Mouse (Mus musculus) CH12.LX (cell line): ENCODE results near the gene Pkn1. TPM values are rescaled to one million over a fixed set of nuclear protein-coding genes. Genes with fewer than 3 reads are reported as not detected.

Experiments used
- DNase-seq: peaks from one replicate; pipeline ENCODE4 v3.0.0-alpha.2; 2013; ENCODE audit errors: extremely low read depth
- H3K27ac ChIP-seq: 2 replicates; pipeline ENCODE4 v1.5.1; 2012; ENCODE audit warnings: low read depth, mild to moderate bottlenecking, control low read depth, moderate library complexity; ENCODE audit not compliant: insufficient read depth
- H3K27me3 ChIP-seq: replicated peaks from 2 replicates; pipeline ENCODE3; 2012; ENCODE audit warnings: inconsistent platforms
- H3K36me3 ChIP-seq, 2 experiments: replicated peaks in 1 of 2; 2 replicates each; pipeline versions ENCODE3 to v1.6.1; 2012; ENCODE audit warnings: inconsistent platforms in 1 of 2, low read length in 1 of 2, mild to moderate bottlenecking in 1 of 2, mixed read lengths in 1 of 2, moderate library complexity in 1 of 2; ENCODE audit not compliant: control insufficient read depth in 1 of 2, insufficient read depth in 1 of 2
- H3K4me1 ChIP-seq, 2 experiments: 2 replicates each; pipeline ENCODE4 v1.6.1; 2012; ENCODE audit warnings: inconsistent platforms in 1 of 2, moderate library complexity in 1 of 2; ENCODE audit not compliant: insufficient read depth in 2 of 2, control insufficient read depth in 1 of 2
- H3K4me2 ChIP-seq: 2 replicates; pipeline ENCODE4 v1.6.1; 2012; ENCODE audit warnings: low read depth, mild to moderate bottlenecking, control low read depth; ENCODE audit not compliant: poor library complexity, insufficient read depth, severe bottlenecking
- H3K4me3 ChIP-seq, 3 experiments: fragments of 150-350 bp in 1 of 3; sonication (generic) in 1 of 3; replicated peaks in 1 of 3; 2 replicates each; pipeline versions ENCODE3 to v1.5.1; 2011 to 2012; ENCODE audit warnings: low read depth in 2 of 3, low read length in 2 of 3, mild to moderate bottlenecking in 2 of 3, moderate library complexity in 2 of 3, control low read depth in 1 of 3, improper control_type of control experiment in 1 of 3, inconsistent platforms in 1 of 3, mixed read lengths in 1 of 3; ENCODE audit not compliant: poor library complexity in 1 of 3
- H3K79me2 ChIP-seq: replicated peaks from 2 replicates; pipeline ENCODE4 v1.6.1; 2012; ENCODE audit warnings: mild to moderate bottlenecking, moderate library complexity; ENCODE audit not compliant: control insufficient read depth, poor library complexity, insufficient read depth, severe bottlenecking; ENCODE audit errors: extremely low read depth
- H3K9ac ChIP-seq: 2 replicates; pipeline ENCODE4 v1.6.1; 2012; ENCODE audit warnings: low read depth, mild to moderate bottlenecking, control low read depth, moderate library complexity; ENCODE audit not compliant: insufficient read depth
- H3K9me3 ChIP-seq: replicated peaks from 2 replicates; pipeline ENCODE3; 2012; ENCODE audit warnings: low read length, inconsistent platforms, mixed read lengths
- BHLHE40 ChIP-seq: IDR thresholded peaks from 2 replicates; pipeline ENCODE4 v1.6.1; 2011; ENCODE audit warnings: mild to moderate bottlenecking, low read depth, low read length, improper control_type of control experiment
- CHD1 ChIP-seq: IDR thresholded peaks from 2 replicates; pipeline ENCODE4 v1.6.1; 2012; ENCODE audit warnings: low read depth, low read length, improper control_type of control experiment, inconsistent platforms
- CTCF ChIP-seq, 2 experiments: IDR thresholded peaks in 1 of 2; conservative IDR thresholded peaks in 1 of 2; 2 replicates each; pipeline ENCODE4 v1.5.1; 2011 to 2012; ENCODE audit warnings: low read depth in 2 of 2, low read length in 2 of 2, improper control_type of control experiment in 1 of 2, inconsistent platforms in 1 of 2, mild to moderate bottlenecking in 1 of 2, moderate library complexity in 1 of 2
- E2F4 ChIP-seq: IDR thresholded peaks from 2 replicates; pipeline ENCODE4 v1.6.1; 2011; ENCODE audit warnings: low read depth, low read length, improper control_type of control experiment; ENCODE audit not compliant: insufficient replicate concordance
- ELF1 ChIP-seq: IDR thresholded peaks from 2 replicates; pipeline ENCODE4 v1.6.1; 2014; ENCODE audit warnings: low read depth, mild to moderate bottlenecking, inconsistent platforms, low read length, improper control_type of control experiment
- EP300 ChIP-seq: IDR thresholded peaks from 2 replicates; pipeline ENCODE4 v1.6.1; 2011; ENCODE audit warnings: low read length, improper control_type of control experiment
- HCFC1 ChIP-seq: IDR thresholded peaks from 2 replicates; pipeline ENCODE4 v1.6.1; 2012; ENCODE audit warnings: low read depth, mild to moderate bottlenecking, inconsistent platforms, low read length, improper control_type of control experiment
- JUN ChIP-seq: IDR thresholded peaks from 2 replicates; pipeline ENCODE4 v1.6.1; 2011; ENCODE audit warnings: low read depth, mild to moderate bottlenecking, low read length, improper control_type of control experiment, moderate library complexity; ENCODE audit not compliant: insufficient read depth
- JUND ChIP-seq: conservative IDR thresholded peaks from 2 replicates; pipeline ENCODE4 v1.6.1; 2011; ENCODE audit warnings: low read depth, low read length, improper control_type of control experiment
- KAT2A ChIP-seq: IDR thresholded peaks from 2 replicates; pipeline ENCODE4 v1.6.1; 2012; ENCODE audit warnings: low read length, improper control_type of control experiment, inconsistent platforms; ENCODE audit not compliant: insufficient replicate concordance
- MAFK ChIP-seq: IDR thresholded peaks from 2 replicates; pipeline ENCODE4 v1.6.1; 2011; ENCODE audit warnings: low read length, improper control_type of control experiment; ENCODE audit not compliant: insufficient replicate concordance
- MAX ChIP-seq: IDR thresholded peaks from 2 replicates; pipeline ENCODE4 v1.6.1; 2011; ENCODE audit warnings: low read length, improper control_type of control experiment
- MAZ ChIP-seq: IDR thresholded peaks from 2 replicates; pipeline ENCODE4 v1.6.1; 2012; ENCODE audit warnings: low read depth, mild to moderate bottlenecking, inconsistent platforms, low read length, improper control_type of control experiment, moderate library complexity
- MEF2A ChIP-seq: IDR thresholded peaks from 2 replicates; pipeline ENCODE4 v1.6.1; 2014; ENCODE audit warnings: low read depth, mild to moderate bottlenecking, inconsistent platforms, low read length, improper control_type of control experiment, borderline replicate concordance
- MXI1 ChIP-seq: IDR thresholded peaks from 2 replicates; pipeline ENCODE4 v1.6.1; 2011; ENCODE audit warnings: mild to moderate bottlenecking, low read depth, low read length, improper control_type of control experiment
- MYC ChIP-seq: IDR thresholded peaks from 2 replicates; pipeline ENCODE4 v1.6.1; 2011; ENCODE audit warnings: low read depth, mild to moderate bottlenecking, improper control_type of control experiment, low read length
- NELFE ChIP-seq: IDR thresholded peaks from 2 replicates; pipeline ENCODE4 v1.6.1; 2011; ENCODE audit warnings: low read depth, low read length, improper control_type of control experiment
- PAX5 ChIP-seq: IDR thresholded peaks from 2 replicates; pipeline ENCODE4 v1.6.1; 2012; ENCODE audit warnings: low read length, inconsistent platforms, mixed read lengths
- POLR2AphosphoS2 ChIP-seq: IDR thresholded peaks from 2 replicates; pipeline ENCODE4 v1.6.1; 2011; ENCODE audit warnings: low read depth, low read length, improper control_type of control experiment
- RAD21 ChIP-seq: IDR thresholded peaks from 2 replicates; pipeline ENCODE4 v1.6.1; 2011; ENCODE audit warnings: low read depth, mild to moderate bottlenecking, low read length, improper control_type of control experiment, moderate library complexity
- TCF12 ChIP-seq: IDR thresholded peaks from 2 replicates; pipeline ENCODE4 v1.6.1; 2014; ENCODE audit warnings: low read depth, mild to moderate bottlenecking, inconsistent platforms, low read length, improper control_type of control experiment
- USF2 ChIP-seq: conservative IDR thresholded peaks from 2 replicates; pipeline ENCODE4 v1.6.1; 2011; ENCODE audit warnings: low read depth, low read length, improper control_type of control experiment
- ZKSCAN1 ChIP-seq: IDR thresholded peaks from 2 replicates; pipeline ENCODE4 v1.6.1; 2012; ENCODE audit warnings: low read depth, inconsistent platforms, low read length, improper control_type of control experiment, borderline replicate concordance
- ZMIZ1 ChIP-seq: IDR thresholded peaks from 2 replicates; pipeline ENCODE4 v1.6.1; 2012; ENCODE audit warnings: low read depth, mild to moderate bottlenecking, inconsistent platforms, low read length, improper control_type of control experiment
- dilution Hi-C: fragments of 300-500 bp; cut with MboI; formaldehyde crosslinking; loops from 2 replicates; pipeline ENCODE4 v1.14.3; 2020; ENCODE audit warnings: low sequenced_read_pairs; ENCODE audit not compliant: extremely low pct_unique_long_range_greater_than_20kb, extremely low pct_ligation_motif_present
- in situ Hi-C: fragments of 300-500 bp; cut with MboI; formaldehyde crosslinking; loops from 3 replicates; pipeline ENCODE4 v1.14.3; 2019; ENCODE audit warnings: low sequenced_read_pairs, low pct_ligation_motif_present, low pct_unique_long_range_greater_than_20kb, mixed read lengths
- polyA plus RNA-seq: library from polyadenylated mRNA; unstranded; fragments of >175 nt; gene quantifications from 2 replicates; pipeline ENCODE4 v1.2.1, GENCODE M21; 2012; ENCODE audit warnings: low read depth; ENCODE audit not compliant: insufficient read length
- total RNA-seq, 2 experiments: library from RNA; depleted of rRNA; stranded (reverse); fragments of 300-350 nt in 1 of 2; fragments of >200 nt in 1 of 2; gene quantifications; 2 replicates each; pipeline ENCODE4 v1.2.3; 2012 to 2014

Gene Pkn1
- total and polyA plus RNA-seq, 3 experiments: 33.5 to 58.8 (median 47.8) TPM

GRCm38 (mm10) chr8:83648031-83648430, 50.9 kb downstream of the Pkn1 start:
- peaks cover 0 to 6% of the 10 kb centered on the region in 2 experiments; a peak in 2 of 4 replicates for H3K4me1 ChIP-seq
- dilution Hi-C loops (no loop called here), in situ Hi-C loops (no loop called here)
- H3K4me2 ChIP-seq: no peak overlapping the region
- no peaks in the 10 kb centered on the region for H3K79me2 ChIP-seq
- H3K9ac ChIP-seq: no peak overlapping the region
- no peak overlapping the region for H3K27ac ChIP-seq
- TF ChIP-seq EP300 (no peak), ZMIZ1 (no peak), JUND (no peak), E2F4 (no peak), NELFE (no peak), POLR2AphosphoS2 (no peak), HCFC1 (no peak), CHD1 (no peak), BHLHE40 (no peak), USF2 (no peak), MYC (no peak), MEF2A (no peak), ELF1 (no peak), MAX (no peak), RAD21 (no peak), TCF12 (no peak), PAX5 (no peak), KAT2A (no peak)
- DNase-seq: no peak
- H3K4me3 ChIP-seq: no peak overlapping the region
- peaks cover 33% of the 10 kb centered on the region for H3K9me3 ChIP-seq
- peaks cover 25% of the 10 kb centered on the region for H3K27me3 ChIP-seq
- H3K36me3 ChIP-seq: no peaks in the 10 kb centered on the region

GRCm38 (mm10) chr8:83647511-83647910, 51.5 kb downstream of the Pkn1 start:
- Histone ChIP-seq H3K27ac (no peak overlapping the region), H3K9ac (no peak overlapping the region), H3K9me3 (peaks cover 33% of the 10 kb centered on the region), H3K79me2 (no peaks in the 10 kb centered on the region), H3K36me3 (no peaks in the 10 kb centered on the region), H3K27me3 (peaks cover 30% of the 10 kb centered on the region)
- no peak for DNase-seq
- dilution Hi-C loops: no loop called here
- TF ChIP-seq MXI1 (no peak), CHD1 (no peak), MAZ (no peak), MAFK (no peak), BHLHE40 (no peak), MEF2A (no peak), ZKSCAN1 (no peak), CTCF (conservative IDR thresholded peaks at IDR 0.05 in 1 of 2, IDR thresholded peaks at IDR 0.05 in 1 of 2; ENCODE audit: low read depth in 2 of 2, low read length in 2 of 2) (no peak), JUN (no peak)
- TF ChIP-seq, all 38 proteins: peak for 0
- no peak overlapping the region for H3K4me2 ChIP-seq
- no peak overlapping the region for H3K4me3 ChIP-seq
- in situ Hi-C loops: no loop called here
- H3K4me1 ChIP-seq: peaks cover 0 to 6% of the 10 kb centered on the region in 2 experiments; a peak in 2 of 4 replicates
